Mouse (Mus musculus): ENCODE results near the gene Dcp1a. TPM values are rescaled to one million over a fixed set of nuclear protein-coding genes. Genes with fewer than 3 reads are reported as not detected.

Dcp1a gene
- polyA plus RNA-seq, 1 experiment: 37.8 TPM

GRCm38 (mm10) chr14:30548131-30548720 lies 68.9 kb downstream of the Dcp1a start, which contains the start of gene Tkt:
Gene Tkt (plus strand): TSS chr14:30548359.
- 70% methylated on average over 8 of the region's 8 CpGs for WGBS
- no peak for DNase-seq (ENCODE audit: low read depth in 1 of 2, low spot score in 2 of 2)
- no peaks in the 10 kb centered on the region for H3K27me3 ChIP-seq (ENCODE audit: control insufficient read depth, insufficient read depth, low read length)
- H3K27ac ChIP-seq (ENCODE audit: insufficient read depth, low read length): peak within 1 kb of the TSS; percentile 85
- H3K36me3 ChIP-seq (ENCODE audit: control insufficient read depth, insufficient read depth, low read length): no peaks in the 10 kb centered on the region
- peak within 1 kb of the TSS; percentile 70 for H3K4me3 ChIP-seq (ENCODE audit: extremely low read depth, insufficient read depth, insufficient read length)
- H3K4me1 ChIP-seq (ENCODE audit: control insufficient read depth, insufficient read depth, insufficient read length): peaks cover 17% of the 10 kb centered on the region; the same call in 1 of the 2 replicates
- TF ChIP-seq POLR2A (IDR thresholded peaks at IDR 0.05; ENCODE audit: low read depth, low read length) (no peak), CTCF (IDR thresholded peaks at IDR 0.05; ENCODE audit: extremely low read depth, insufficient read depth, insufficient read length, insufficient replicate concordance) (no peak)

GRCm38 (mm10) chr14:30548965-30549776 lies 69.8 kb downstream of the Dcp1a start:
- under 1% methylated on average over 69 of the region's 69 CpGs for WGBS
- Histone ChIP-seq H3K4me1 (ENCODE audit: control insufficient read depth, insufficient read depth, insufficient read length) (peaks cover 17% of the 10 kb centered on the region; the same call in 1 of the 2 replicates), H3K27ac (ENCODE audit: insufficient read depth, low read length) (peak overlapping the region; percentile 85), H3K27me3 (ENCODE audit: control insufficient read depth, insufficient read depth, low read length) (no peaks in the 10 kb centered on the region), H3K36me3 (ENCODE audit: control insufficient read depth, insufficient read depth, low read length) (no peaks in the 10 kb centered on the region), H3K4me3 (ENCODE audit: extremely low read depth, insufficient read depth, insufficient read length) (peak overlapping the region; percentile 70)
- peak; percentile 80 to 93 for DNase-seq (ENCODE audit: low read depth in 1 of 2, low spot score in 2 of 2)
- no peak for TF ChIP-seq CTCF (IDR thresholded peaks at IDR 0.05; ENCODE audit: extremely low read depth, insufficient read depth, insufficient read length, insufficient replicate concordance)
- TF ChIP-seq POLR2A (IDR thresholded peaks at IDR 0.05; ENCODE audit: low read depth, low read length): peak; percentile 91

- Histone ChIP-seq H3K27ac (ENCODE audit: insufficient read depth, low read length) (peak overlapping the region; percentile 85), H3K36me3 (ENCODE audit: control insufficient read depth, insufficient read depth, low read length) (no peaks in the 10 kb centered on the region), H3K4me3 (ENCODE audit: extremely low read depth, insufficient read depth, insufficient read length) (peak overlapping the region; percentile 70), H3K4me1 (ENCODE audit: control insufficient read depth, insufficient read depth, insufficient read length) (peaks cover 17% of the 10 kb centered on the region; the same call in 1 of the 2 replicates), H3K27me3 (ENCODE audit: control insufficient read depth, insufficient read depth, low read length) (no peaks in the 10 kb centered on the region)
- no peak for TF ChIP-seq CTCF (IDR thresholded peaks at IDR 0.05; ENCODE audit: extremely low read depth, insufficient read depth, insufficient read length, insufficient replicate concordance)
- no peak for TF ChIP-seq POLR2A (IDR thresholded peaks at IDR 0.05; ENCODE audit: low read depth, low read length)
- peak in 1 of 2 experiments; percentile 25 for DNase-seq (ENCODE audit: low read depth in 1 of 2, low spot score in 2 of 2)
- 1% methylated on average over 10 of the region's 10 CpGs for WGBS
Observed at GRCm38 (mm10) chr14:30549777-30550149, 70.4 kb downstream of the Dcp1a start.

GRCm38 (mm10) chr14:30550232-30551070 lies 71.1 kb downstream of the Dcp1a start:
- TF ChIP-seq CTCF (IDR thresholded peaks at IDR 0.05; ENCODE audit: extremely low read depth, insufficient read depth, insufficient read length, insufficient replicate concordance): no peak
- TF ChIP-seq POLR2A (IDR thresholded peaks at IDR 0.05; ENCODE audit: low read depth, low read length): no peak
- Histone ChIP-seq H3K4me1 (ENCODE audit: control insufficient read depth, insufficient read depth, insufficient read length) (peaks cover 17% of the 10 kb centered on the region; the same call in 1 of the 2 replicates), H3K36me3 (ENCODE audit: control insufficient read depth, insufficient read depth, low read length) (no peaks in the 10 kb centered on the region), H3K4me3 (ENCODE audit: extremely low read depth, insufficient read depth, insufficient read length) (peak overlapping the region; percentile 70), H3K27me3 (ENCODE audit: control insufficient read depth, insufficient read depth, low read length) (no peaks in the 10 kb centered on the region), H3K27ac (ENCODE audit: insufficient read depth, low read length) (no peak overlapping the region)
- WGBS: 44% methylated on average over 8 of the region's 8 CpGs
- no peak for DNase-seq (ENCODE audit: low read depth in 1 of 2, low spot score in 2 of 2)

- peaks cover 17% of the 10 kb centered on the region; the same call in 1 of the 2 replicates for H3K4me1 ChIP-seq (ENCODE audit: control insufficient read depth, insufficient read depth, insufficient read length)
- WGBS: 76% methylated on average over 5 of the region's 5 CpGs
- no peak overlapping the region for H3K27ac ChIP-seq (ENCODE audit: insufficient read depth, low read length)
Observed at GRCm38 (mm10) chr14:30551509-30551908, 72.2 kb downstream of the Dcp1a start.

GRCm38 (mm10) chr14:30551981-30552380 lies 72.6 kb downstream of the Dcp1a start:
- TF ChIP-seq CTCF (IDR thresholded peaks at IDR 0.05; ENCODE audit: extremely low read depth, insufficient read depth, insufficient read length, insufficient replicate concordance) (no peak), POLR2A (IDR thresholded peaks at IDR 0.05; ENCODE audit: low read depth, low read length) (no peak)
- Histone ChIP-seq H3K36me3 (ENCODE audit: control insufficient read depth, insufficient read depth, low read length) (peaks cover 3% of the 10 kb centered on the region; the same call in 1 of the 2 replicates), H3K27me3 (ENCODE audit: control insufficient read depth, insufficient read depth, low read length) (no peaks in the 10 kb centered on the region), H3K27ac (ENCODE audit: insufficient read depth, low read length) (no peak overlapping the region), H3K4me3 (ENCODE audit: extremely low read depth, insufficient read depth, insufficient read length) (no peak overlapping the region), H3K4me1 (ENCODE audit: control insufficient read depth, insufficient read depth, insufficient read length) (peaks cover 17% of the 10 kb centered on the region; the same call in 1 of the 2 replicates)
- 82% methylated on average over 2 of the region's 2 CpGs for WGBS
- no peak for DNase-seq (ENCODE audit: low read depth in 1 of 2, low spot score in 2 of 2)

More at GRCm38 (mm10) chr14:30551509-30551908, 72.2 kb downstream of the Dcp1a start:
- Histone ChIP-seq H3K4me3 (ENCODE audit: extremely low read depth, insufficient read depth, insufficient read length) (no peak overlapping the region), H3K27me3 (ENCODE audit: control insufficient read depth, insufficient read depth, low read length) (no peaks in the 10 kb centered on the region), H3K36me3 (ENCODE audit: control insufficient read depth, insufficient read depth, low read length) (peaks cover 3% of the 10 kb centered on the region; the same call in 1 of the 2 replicates)
- DNase-seq (ENCODE audit: low read depth in 1 of 2, low spot score in 2 of 2): no peak
- TF ChIP-seq CTCF (IDR thresholded peaks at IDR 0.05; ENCODE audit: extremely low read depth, insufficient read depth, insufficient read length, insufficient replicate concordance): no peak
- TF ChIP-seq POLR2A (IDR thresholded peaks at IDR 0.05; ENCODE audit: low read depth, low read length): no peak
